Mouse (Mus musculus) heart, adult 8-10 months (tissue): ENCODE results near the gene Rgs21. TPM values are rescaled to one million over a fixed set of nuclear protein-coding genes. Genes with fewer than 3 reads are reported as not detected.

ENCODE experiments used
- DNase-seq: peaks from one replicate; pipeline ENCODE4 v3.0.0; 2022; ENCODE audit warnings: low spot score
- total RNA-seq, 4 experiments: library from RNA; stranded (reverse); gene quantifications; 2 replicates each; pipeline ENCODE4 v1.2.4; 2022

The Rgs21 gene
- total RNA-seq, result not detected

GRCm38 (mm10) chr1:144567567-144567966, at the start of gene Rgs21:
TSS of gene Rgs21 (minus strand) at chr1:144567667.
- no peak for DNase-seq

- DNase-seq, result no peak
Observed at GRCm38 (mm10) chr1:144604071-144604470, 36.6 kb upstream of the Rgs21 start.

DNA sequence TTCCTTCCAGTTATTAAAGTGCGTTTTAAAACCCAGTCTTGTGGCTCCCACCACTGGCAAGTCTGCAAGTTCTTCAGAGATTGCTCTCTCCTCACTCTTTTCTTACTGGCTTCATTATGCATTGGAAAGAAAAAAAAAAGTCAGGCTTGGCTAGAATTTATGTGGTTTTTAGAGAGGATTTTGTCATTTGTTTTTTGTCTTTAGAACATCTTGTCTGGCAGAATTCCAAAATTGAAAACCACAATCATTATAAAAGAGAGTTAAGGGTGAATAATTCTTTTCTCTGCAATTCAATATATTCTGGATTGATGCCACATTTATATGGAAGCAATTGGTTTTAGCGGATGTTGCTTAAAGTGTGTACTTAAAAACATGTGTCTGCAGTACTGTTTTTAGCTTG, 35.5 kb upstream of the Rgs21 start:
- DNase-seq, result no peak

- no peak for DNase-seq
Observed at GRCm38 (mm10) chr1:144579321-144579720, 11.9 kb upstream of the Rgs21 start.

DNA sequence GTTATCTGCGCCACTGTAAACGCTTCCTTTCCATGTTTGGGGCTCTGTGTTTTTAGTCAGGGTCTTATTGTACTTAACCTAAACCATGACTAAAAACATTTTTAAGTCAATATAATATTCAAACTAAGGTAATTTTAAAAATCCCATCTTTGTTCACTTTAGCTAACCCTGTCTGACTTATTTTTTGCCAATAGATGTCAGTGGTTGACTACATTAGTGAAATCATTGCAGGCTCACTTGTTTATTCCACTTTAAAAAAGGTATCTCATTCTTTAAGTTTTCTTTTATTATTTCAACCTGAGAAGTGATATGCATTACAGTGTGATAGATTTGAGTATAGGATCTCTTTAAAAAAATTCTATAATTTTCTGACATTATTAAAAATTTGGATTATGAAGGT, 5.5 kb upstream of the Rgs21 start:
- DNase-seq, result no peak

DNA sequence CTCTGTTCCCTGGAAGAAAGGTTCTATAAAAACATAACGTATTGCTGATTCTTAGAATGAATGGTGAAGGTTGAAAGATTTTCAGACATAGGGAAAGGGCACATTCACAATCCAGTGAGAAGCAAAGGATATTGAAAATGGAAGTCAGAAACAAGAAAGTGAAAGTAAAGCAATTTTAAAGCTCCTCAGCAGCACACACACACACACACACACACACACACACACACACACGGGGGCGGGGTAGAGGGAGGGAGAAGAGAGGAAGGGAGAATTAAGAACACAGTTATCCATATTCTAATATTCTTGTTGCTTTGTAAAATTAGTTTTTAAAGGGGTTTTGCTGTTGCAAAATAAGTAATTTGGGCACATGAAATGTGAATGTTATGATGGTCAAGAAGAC, 2.4 kb upstream of the Rgs21 start:
- no peak for DNase-seq

DNA sequence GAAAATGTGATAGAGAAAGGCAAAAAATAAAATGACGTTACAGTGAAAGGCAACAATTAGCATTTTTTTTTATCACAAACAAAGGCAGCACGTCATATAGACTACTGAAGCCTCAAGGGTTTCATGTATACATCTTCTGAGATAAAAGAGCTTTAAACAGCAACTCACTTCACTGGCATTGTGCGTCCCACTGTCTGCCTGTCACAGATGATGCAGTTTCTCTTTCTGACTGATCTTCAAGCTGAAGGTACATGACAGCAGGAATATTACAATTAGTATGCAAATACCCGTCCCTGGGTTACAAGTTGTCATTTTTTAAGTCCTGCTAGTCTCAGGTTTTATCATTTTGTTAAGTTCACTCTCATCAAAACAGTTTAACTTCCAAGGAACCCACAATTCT, 22.3 kb downstream of the Rgs21 start:
- DNase-seq, result no peak

DNA sequence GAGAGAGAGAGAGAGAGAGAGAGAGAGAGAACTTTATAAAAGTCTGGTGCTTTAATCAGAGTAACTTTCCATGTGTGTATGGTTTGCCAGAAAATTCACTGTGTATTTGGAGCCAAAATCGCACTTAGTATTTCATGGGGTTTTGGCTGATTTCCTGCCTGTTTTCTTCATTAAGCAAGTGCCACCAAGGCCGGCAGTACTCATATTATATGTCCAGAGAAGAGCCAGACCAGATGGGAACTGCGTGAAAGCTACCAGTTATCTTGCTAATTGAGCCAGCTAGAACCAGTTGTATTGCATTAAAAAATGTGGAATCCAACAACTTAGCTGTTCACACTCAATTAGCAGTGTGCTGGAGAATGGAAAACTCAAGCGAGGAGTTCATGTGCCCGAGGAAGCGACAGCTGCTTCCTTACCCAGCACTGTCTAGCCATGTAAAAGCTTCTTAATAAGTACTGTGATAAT, 22.9 kb downstream of the Rgs21 start:
- no peak for DNase-seq

GRCm38 (mm10) chr1:144531746-144532145, 35.7 kb downstream of the Rgs21 start:
- no peak for DNase-seq

DNA sequence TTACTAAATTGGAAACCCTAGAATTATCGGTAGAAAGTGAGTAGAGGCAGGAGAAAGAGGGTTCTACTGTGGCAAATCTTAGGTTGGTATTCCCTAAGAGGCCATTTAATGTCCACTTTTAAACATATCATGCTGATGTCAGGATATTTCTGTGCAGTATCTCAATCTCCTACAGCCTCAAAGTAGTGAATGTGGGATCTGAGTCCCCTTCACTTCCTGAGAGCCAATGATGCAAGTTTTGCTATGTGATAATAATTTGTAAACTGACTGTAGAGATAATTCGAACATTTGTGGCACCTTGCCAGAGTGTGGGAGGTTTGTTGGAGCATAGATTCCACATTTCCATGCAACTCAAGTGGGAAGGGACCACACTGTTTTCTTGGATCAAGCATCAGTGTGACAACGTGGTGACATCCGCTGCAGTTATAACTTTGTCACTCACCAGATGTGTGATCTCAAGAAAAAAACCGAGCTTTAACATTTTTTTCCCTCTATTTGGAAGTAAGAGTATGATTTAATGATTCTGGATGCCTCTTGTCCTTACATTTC, 49.5 kb downstream of the Rgs21 start:
- DNase-seq, result no peak

DNA sequence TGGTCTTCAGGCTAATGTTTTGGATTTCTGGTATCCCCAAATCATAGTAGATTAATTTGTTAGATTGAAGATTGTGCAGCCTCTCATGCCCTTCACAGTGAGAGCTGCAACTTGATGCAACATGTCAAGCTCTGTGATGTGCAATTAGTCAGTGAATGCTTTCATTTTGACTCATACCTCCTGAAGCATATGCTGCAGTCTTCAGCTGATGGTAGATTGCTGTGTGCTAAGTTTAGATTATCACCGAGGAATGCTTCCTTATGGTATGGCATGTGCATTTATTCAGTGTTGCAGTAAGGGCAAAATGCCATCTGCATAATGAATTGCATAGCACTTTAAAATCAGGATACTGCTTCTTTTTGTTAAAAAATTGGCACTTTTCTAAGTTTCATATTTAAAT, 65.2 kb downstream of the Rgs21 start:
- no peak for DNase-seq

GRCm38 (mm10) chr1:144500423-144500822, 67.0 kb downstream of the Rgs21 start:
- no peak for DNase-seq

- no peak for DNase-seq
Observed at GRCm38 (mm10) chr1:144499719-144500118, 67.7 kb downstream of the Rgs21 start.

GRCm38 (mm10) chr1:144498725-144499124, 68.7 kb downstream of the Rgs21 start:
- DNase-seq, result no peak

GRCm38 (mm10) chr1:144498051-144498450, 69.4 kb downstream of the Rgs21 start:
- no peak for DNase-seq

- no peak for DNase-seq
Observed at GRCm38 (mm10) chr1:144493336-144493735, 74.1 kb downstream of the Rgs21 start.

GRCm38 (mm10) chr1:144488223-144488835, 79.1 kb downstream of the Rgs21 start:
- no peak for DNase-seq

Other genes starting within 250 kb of the Rgs21 start
- gene Rgs18, start 207.8 kb upstream of the Rgs21 start, total RNA-seq, result 1 to 10 TPM; 1.9 to 6.6 (median 3.7) TPM